Mouse (Mus musculus) heart, embryonic 16.5 days (tissue): ENCODE data around the gene Zdhhc5. TPM values are rescaled to one million over a fixed set of nuclear protein-coding genes. Genes with fewer than 3 reads are reported as not detected.

Experiments
- ATAC-seq: fragments of 200-750 bp; cut with Nextera tagmentation; replicated peaks from 2 replicates; pipeline ENCODE4 v1.8.0; 2017; ENCODE audit warnings: moderate number of reproducible peaks; ENCODE audit not compliant: insufficient read depth, low FRiP score; ENCODE audit errors: extremely low read depth
- H3K27ac ChIP-seq: fragments of 300-500 bp; sonication (generic); 2 replicates; pipeline ENCODE4 v1.5.1; 2014; ENCODE audit warnings: mild to moderate bottlenecking, low read length, control low read depth, moderate library complexity
- H3K27me3 ChIP-seq: fragments of 300-500 bp; sonication (generic); 2 replicates; pipeline ENCODE4 v1.6.1; 2014; ENCODE audit warnings: low read length, mixed read lengths; ENCODE audit not compliant: control insufficient read depth, insufficient read depth
- H3K36me3 ChIP-seq: fragments of 300-500 bp; sonication (generic); 2 replicates; pipeline ENCODE4 v1.6.1; 2014; ENCODE audit not compliant: control insufficient read depth, insufficient read depth
- H3K4me1 ChIP-seq: fragments of 300-500 bp; sonication (generic); 2 replicates; pipeline ENCODE4 v1.6.1; 2014; ENCODE audit warnings: low read length, mixed read lengths; ENCODE audit not compliant: control insufficient read depth, insufficient read depth
- H3K4me2 ChIP-seq: fragments of 300-500 bp; sonication (generic); 2 replicates; pipeline ENCODE4 v1.6.1; 2014; ENCODE audit warnings: low read depth, mild to moderate bottlenecking, control low read depth, low read length
- H3K4me3 ChIP-seq: fragments of 300-500 bp; sonication (generic); 2 replicates; pipeline ENCODE4 v1.5.1; 2014; ENCODE audit warnings: mild to moderate bottlenecking, control low read depth, low read length
- H3K9ac ChIP-seq: fragments of 300-500 bp; sonication (generic); 2 replicates; pipeline ENCODE4 v1.6.1; 2014; ENCODE audit warnings: low read length, control low read depth
- H3K9me3 ChIP-seq: fragments of 300-500 bp; sonication (generic); replicated peaks from 2 replicates; pipeline ENCODE4 v1.6.1; 2016; ENCODE audit warnings: low read length; ENCODE audit not compliant: control insufficient read depth
- WGBS: fragments of 180-500 bp; shearing (Covaris S2); extraction: QIAGEN DNeasy Blood & Tissue Kit; methylation state at CpG from one replicate; pipeline ENCODE4 v1.1.7; 2014; 5-methylcytosine and 5-hydroxymethylcytosine counted together
- polyA plus RNA-seq: library from polyadenylated mRNA; unstranded; fragments of >200 nt; fragmentation: Nextera tagmentation; extraction: Ambion mirVana; gene quantifications from 2 replicates; pipeline ENCODE4 v1.2.1, GENCODE M21; 2015

The Zdhhc5 gene
- polyA plus RNA-seq, 1 experiment from 2014 or later, result 21.7 TPM

GRCm38 (mm10) chr2:84715562-84716361 is 782 bp upstream of the Zdhhc5 start:
- under 1% methylated on average over 33 of the region's 33 CpGs for WGBS
- peak overlapping the region; percentile 99 for H3K27ac ChIP-seq
- H3K4me3 ChIP-seq, result peak overlapping the region; percentile 95
- H3K36me3 ChIP-seq, result peaks cover under 1% of the 10 kb centered on the region; the same call in 1 of the 2 replicates
- H3K4me2 ChIP-seq, result peak overlapping the region; percentile 61
- H3K9ac ChIP-seq, result peak overlapping the region; percentile 79
- H3K9me3 ChIP-seq, result no peaks in the 10 kb centered on the region
- H3K4me1 ChIP-seq, result peaks cover 23% of the 10 kb centered on the region
- H3K27me3 ChIP-seq, result no peaks in the 10 kb centered on the region
- peak; percentile 93 for ATAC-seq

GRCm38 (mm10) chr2:84714422-84714810 is 564 bp downstream of the Zdhhc5 start:
- peak overlapping the region; percentile 99 for H3K27ac ChIP-seq
- H3K27me3 ChIP-seq, result no peaks in the 10 kb centered on the region
- H3K36me3 ChIP-seq, result peaks cover 11% of the 10 kb centered on the region
- peaks cover 23% of the 10 kb centered on the region for H3K4me1 ChIP-seq
- no peaks in the 10 kb centered on the region for H3K9me3 ChIP-seq
- ATAC-seq, result no peak; the same call in 1 of the 2 replicates
- peak overlapping the region; percentile 95 for H3K4me3 ChIP-seq
- 0% methylated on average over 26 of the region's 26 CpGs for WGBS
- peak overlapping the region; percentile 99 for H3K9ac ChIP-seq
- peak overlapping the region; percentile 73 for H3K4me2 ChIP-seq

GRCm38 (mm10) chr2:84711898-84712297 is 3.1 kb downstream of the Zdhhc5 start:
- Histone ChIP-seq H3K4me3 (no peak overlapping the region), H3K27me3 (no peaks in the 10 kb centered on the region), H3K4me2 (no peak overlapping the region), H3K4me1 (peaks cover 18% of the 10 kb centered on the region), H3K9me3 (no peaks in the 10 kb centered on the region), H3K27ac (no peak overlapping the region), H3K36me3 (peaks cover 11% of the 10 kb centered on the region), H3K9ac (no peak overlapping the region)
- ATAC-seq, result no peak
- WGBS, result 86% methylated on average over 2 of the region's 2 CpGs

GRCm38 (mm10) chr2:84707523-84707922 is 7.5 kb downstream of the Zdhhc5 start:
- H3K4me3 ChIP-seq, result no peak overlapping the region
- H3K9ac ChIP-seq, result no peak overlapping the region
- no peak for ATAC-seq
- H3K9me3 ChIP-seq, result no peaks in the 10 kb centered on the region
- H3K36me3 ChIP-seq, result peaks cover 13% of the 10 kb centered on the region
- H3K4me2 ChIP-seq, result no peak overlapping the region
- H3K27me3 ChIP-seq, result no peaks in the 10 kb centered on the region
- H3K27ac ChIP-seq, result no peak overlapping the region
- 77% methylated on average over 1 of the region's 1 CpGs for WGBS
- H3K4me1 ChIP-seq, result peaks cover 5% of the 10 kb centered on the region

- Histone ChIP-seq H3K27ac (no peak overlapping the region), H3K4me3 (no peak overlapping the region), H3K9ac (no peak overlapping the region), H3K36me3 (peaks cover 13% of the 10 kb centered on the region), H3K9me3 (no peaks in the 10 kb centered on the region), H3K27me3 (no peaks in the 10 kb centered on the region), H3K4me2 (no peak overlapping the region), H3K4me1 (no peaks in the 10 kb centered on the region)
- no peak for ATAC-seq
- 88% methylated on average over 1 of the region's 1 CpGs for WGBS
These were observed 9.7 kb downstream of the Zdhhc5 start for GRCm38 (mm10) chr2:84705295-84705694.

- Histone ChIP-seq H3K9ac (no peak overlapping the region), H3K36me3 (peaks cover 7% of the 10 kb centered on the region), H3K4me3 (no peak overlapping the region), H3K4me2 (no peak overlapping the region), H3K27me3 (no peaks in the 10 kb centered on the region), H3K9me3 (no peaks in the 10 kb centered on the region), H3K4me1 (no peaks in the 10 kb centered on the region), H3K27ac (no peak overlapping the region)
- 72% methylated on average over 5 of the region's 5 CpGs for WGBS
- no peak for ATAC-seq
These were observed 10.7 kb downstream of the Zdhhc5 start for GRCm38 (mm10) chr2:84704329-84704728.

GRCm38 (mm10) chr2:84703497-84703896 is 11.5 kb downstream of the Zdhhc5 start:
- no peak overlapping the region for H3K4me2 ChIP-seq
- ATAC-seq, result no peak
- H3K4me1 ChIP-seq, result no peaks in the 10 kb centered on the region
- H3K36me3 ChIP-seq, result peaks cover 7% of the 10 kb centered on the region
- no peak overlapping the region for H3K9ac ChIP-seq
- no peaks in the 10 kb centered on the region for H3K9me3 ChIP-seq
- H3K27ac ChIP-seq, result no peak overlapping the region
- H3K27me3 ChIP-seq, result no peaks in the 10 kb centered on the region
- H3K4me3 ChIP-seq, result no peak overlapping the region
- WGBS, result 79% methylated on average over 1 of the region's 1 CpGs

- Histone ChIP-seq H3K4me3 (no peak overlapping the region), H3K9me3 (no peaks in the 10 kb centered on the region), H3K4me1 (no peaks in the 10 kb centered on the region), H3K36me3 (peaks cover 45% of the 10 kb centered on the region), H3K9ac (no peak overlapping the region), H3K4me2 (no peak overlapping the region), H3K27ac (no peak overlapping the region), H3K27me3 (no peaks in the 10 kb centered on the region)
- no peak for ATAC-seq
- WGBS, result 79% methylated on average over 5 of the region's 5 CpGs
These were observed 19.8 kb downstream of the Zdhhc5 start for GRCm38 (mm10) chr2:84695007-84695695.

GRCm38 (mm10) chr2:84690050-84690449 is 24.9 kb downstream of the Zdhhc5 start:
- Histone ChIP-seq H3K27ac (no peak overlapping the region), H3K36me3 (peaks cover 69% of the 10 kb centered on the region), H3K4me1 (no peaks in the 10 kb centered on the region), H3K9me3 (no peaks in the 10 kb centered on the region), H3K9ac (no peak overlapping the region), H3K4me2 (no peak overlapping the region), H3K4me3 (no peak overlapping the region), H3K27me3 (no peaks in the 10 kb centered on the region)
- 84% methylated on average over 12 of the region's 12 CpGs for WGBS
- no peak for ATAC-seq
